Comparison of ENCODE assay signal across 9 mouse cellular contexts in the genomic region with DNA sequence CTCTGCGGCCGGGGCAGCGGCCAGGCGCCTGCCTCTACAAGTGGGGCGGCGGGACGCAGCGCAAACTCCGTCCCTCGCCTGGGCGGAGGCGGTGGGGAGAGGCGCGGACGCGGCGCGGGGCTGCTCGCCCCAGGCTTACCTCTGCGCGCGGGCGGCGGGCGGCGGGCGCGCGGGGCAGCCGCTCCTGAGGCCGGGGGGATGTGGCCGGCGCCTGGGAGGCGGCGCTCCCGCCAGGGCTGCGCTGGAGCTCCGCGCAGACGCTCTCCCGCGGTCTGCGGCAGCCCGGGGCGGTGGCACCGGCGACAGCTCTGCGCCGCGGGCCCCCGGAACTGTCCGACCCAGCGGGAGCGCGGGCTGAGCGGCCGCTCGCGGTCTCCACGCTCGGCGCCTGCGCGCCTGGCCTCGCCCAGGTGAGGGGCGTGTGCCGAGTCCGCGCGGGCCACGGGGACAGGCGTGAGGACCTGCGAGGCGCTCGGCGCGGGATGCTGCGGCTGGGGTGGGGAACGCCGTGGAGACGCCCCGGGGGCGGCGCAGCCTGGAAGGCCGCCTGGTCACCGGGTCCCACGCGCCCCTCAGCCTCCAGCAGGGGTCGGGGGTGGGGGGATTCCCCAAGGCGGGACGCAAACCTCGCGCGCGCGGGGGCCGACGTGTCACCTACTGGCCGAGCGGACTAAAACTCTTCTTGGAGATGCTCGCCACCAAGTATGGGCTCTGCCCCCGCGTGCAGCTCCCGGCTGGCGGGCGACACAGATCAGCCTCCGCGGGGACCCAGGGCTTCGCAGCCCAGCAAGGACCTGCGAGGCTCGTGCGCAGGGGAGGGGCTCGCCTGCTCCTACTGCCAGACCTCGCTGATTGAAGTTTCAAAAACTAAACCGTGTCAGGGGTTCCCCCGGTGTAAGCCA. TPM values are rescaled to one million over a fixed set of nuclear protein-coding genes. Genes with fewer than 3 reads are reported as not detected.
DNase-seq lines count a peak whose midpoint lies in the region; ATAC-seq and TF ChIP-seq lines count a peak whose summit lies in the region.
"Had no signal": no experiment of that assay in that cellular context is flagged by ENCODE, and none has a peak within 500 bp of the region (broad histone marks: within the 10 kb centered on the region; RNA-seq: fewer than 3 reads in every experiment).

No protein-coding gene starts in this region.

- peak overlapping the region; percentile 89 for H3K4me2 ChIP-seq in kidney, embryonic 14.5 days (replicated peaks; ENCODE audit: low read depth, low read length)
- peak overlapping the region; percentile 97 for H3K4me2 ChIP-seq in hindbrain, postnatal 0 days (ENCODE audit: low read depth, low read length)
- H3K4me2 ChIP-seq in liver, embryonic 13.5 days = peak overlapping the region; percentile 63

- no peak for TF ChIP-seq CTCF in hindbrain, postnatal 0 days (IDR thresholded peaks at IDR 0.05; ENCODE audit: low read depth)

- ATAC-seq in kidney, embryonic 14.5 days (ENCODE audit: low FRiP score, low TSS enrichment) = peak; percentile 88
- ATAC-seq in hindbrain, postnatal 0 days = peak; percentile 87
- peak; percentile 31; the same call in 1 of the 2 replicates for ATAC-seq in liver, embryonic 13.5 days (ENCODE audit: low read depth)

- peaks cover 3% of the 10 kb centered on the region for H3K4me1 ChIP-seq in kidney, embryonic 14.5 days (ENCODE audit: control insufficient read depth, insufficient read depth, low read length)
- H3K4me1 ChIP-seq in hindbrain, postnatal 0 days (ENCODE audit: insufficient read depth, low read length) = no peaks in the 10 kb centered on the region
- H3K4me1 ChIP-seq in liver, embryonic 13.5 days (replicated peaks) = peaks cover 5% of the 10 kb centered on the region; the same call in 1 of the 2 replicates

- WGBS in kidney, embryonic 14.5 days = under 1% methylated on average over 98 of the region's 116 CpGs
- under 1% methylated on average over 90 of the region's 116 CpGs for WGBS in hindbrain, postnatal 0 days
- WGBS in liver, embryonic 13.5 days (ENCODE audit: insufficient replicate concordance) = under 1% methylated on average over 114 of the region's 116 CpGs

- peak overlapping the region; percentile 56 for H3K9ac ChIP-seq in kidney, embryonic 14.5 days (ENCODE audit: low read depth, low read length)
- H3K9ac ChIP-seq in hindbrain, postnatal 0 days (replicated peaks; ENCODE audit: low read length) = peak overlapping the region; percentile 67
- H3K9ac ChIP-seq in liver, embryonic 13.5 days = no peak overlapping the region

- no peaks in the 10 kb centered on the region for H3K9me3 ChIP-seq in kidney, embryonic 14.5 days (ENCODE audit: control insufficient read depth, low read length)
- 0 out of 2 replicates have a peak, but pooled peaks cover 2% of the 10 kb centered on the region for H3K9me3 ChIP-seq in hindbrain, postnatal 0 days (ENCODE audit: low read length)
- H3K9me3 ChIP-seq in liver, embryonic 13.5 days (replicated peaks) = no peaks in the 10 kb centered on the region

- H3K27ac ChIP-seq in kidney, embryonic 14.5 days (ENCODE audit: low read depth, low read length) = no peak overlapping the region
- H3K27ac ChIP-seq in hindbrain, postnatal 0 days = peak overlapping the region; percentile 67
- H3K27ac ChIP-seq in liver, embryonic 13.5 days = no peak overlapping the region

- H3K36me3 ChIP-seq in kidney, embryonic 14.5 days (ENCODE audit: control insufficient read depth, insufficient read depth, low read length) = no peaks in the 10 kb centered on the region
- H3K36me3 ChIP-seq in hindbrain, postnatal 0 days (ENCODE audit: insufficient read depth, low read length) = no peaks in the 10 kb centered on the region
- no peaks in the 10 kb centered on the region for H3K36me3 ChIP-seq in liver, embryonic 13.5 days

- peaks cover 19% of the 10 kb centered on the region for H3K27me3 ChIP-seq in kidney, embryonic 14.5 days (ENCODE audit: control insufficient read depth, insufficient read depth, low read length)
- no peaks in the 10 kb centered on the region for H3K27me3 ChIP-seq in hindbrain, postnatal 0 days (ENCODE audit: insufficient read depth, low read length)
- H3K27me3 ChIP-seq in liver, embryonic 13.5 days = peaks cover 54% of the 10 kb centered on the region
- H3K27me3 ChIP-seq: CH12.LX had no signal

- no peak for DNase-seq in kidney, adult 8-10 months
- DNase-seq in cerebellum, postnatal 25 days = peak; percentile 85 to 86
- DNase-seq in frontal cortex, postnatal 36 days (ENCODE audit: low spot score in 2 of 2) = peak; percentile 56 to 58
- peak; percentile 45 for DNase-seq in hindbrain, postnatal 0 days (ENCODE audit: low spot score)
- DNase-seq in liver, embryonic 13.5 days = no peak
- peak; percentile 41 for DNase-seq in retina, adult 2 months (ENCODE audit: low read depth, low spot score)
- DNase-seq in spleen, adult 12 weeks (ENCODE audit: low spot score) = no peak

- peak overlapping the region; percentile 62 for H3K4me3 ChIP-seq in kidney, embryonic 14.5 days (ENCODE audit: low read length)
- peak overlapping the region; percentile 73 for H3K4me3 ChIP-seq in hindbrain, postnatal 0 days (ENCODE audit: low read length)
- H3K4me3 ChIP-seq in liver, embryonic 13.5 days (replicated peaks) = peak overlapping the region; percentile 53

RNA-seq across cellular contexts. Expression of a gene that starts 2.8 kb away (rescaled TPM):
- 4.5 and 7.1 TPM in 2 replicates for polyA plus RNA-seq in kidney, embryonic 14.5 days (2014; fragmentation: Nextera tagmentation; extraction: Ambion mirVana)
- 10.2 and 15.5 TPM in 2 replicates for total RNA-seq in hindbrain, postnatal 0 days (2014; rRNA removed)
- polyA plus RNA-seq in hindbrain, postnatal 0 days (2015; fragmentation: Nextera tagmentation; extraction: Ambion mirVana) = 22.4 and 23.4 TPM in 2 replicates
- 3.1 and 4.6 TPM in 2 replicates for polyA plus RNA-seq in liver, embryonic 13.5 days (2015; fragmentation: Nextera tagmentation; extraction: Ambion mirVana)
- total RNA-seq: CH12.LX had no signal

Comparison
In these comparisons a context has a peak if more than half of its experiments do, and no peak if none do; other contexts are left out.
1. ATAC-seq: peak in every context shown above with its lines; median percentile 88 in kidney, embryonic 14.5 days; 87 in hindbrain, postnatal 0 days; 31 in liver, embryonic 13.5 days.
2. DNase-seq: peak in cerebellum, postnatal 25 days (2 of 2), frontal cortex, postnatal 36 days (2 of 2), hindbrain, postnatal 0 days (single experiment) and retina, adult 2 months (single experiment); none in kidney, adult 8-10 months (0 of 2), liver, embryonic 13.5 days (single experiment) and spleen, adult 12 weeks (single experiment).
3. Peak in every context shown above with its lines, with median percentiles within 50 percentile points of each other: H3K4me2 ChIP-seq and H3K4me3 ChIP-seq.